Mouse (Mus musculus) kidney, postnatal 4 days (tissue): ENCODE measurements at regions not wholly inside any gene's neighbourhood (a gene's known extent, or its start where the extent isn't known, plus 50 kb on each side); places are given as distances from the start of the nearest gene placed in this dataset.

Source experiments
- DNase-seq, 2 experiments: peaks; one replicate each; pipeline ENCODE4 v3.0.0; 2021; ENCODE audit warnings: mixed read lengths in 2 of 2

- no peak for DNase-seq
Measured at GRCm38 (mm10) chr1:100878065-100878464, 1105.5 kb downstream of the Cntnap5b start.

- peak; percentile 0 to 1 for DNase-seq
Measured at GRCm38 (mm10) chr1:100887336-100887735, 1114.8 kb downstream of the Cntnap5b start.

GRCm38 (mm10) chr1:100888337-100888736 lies 1115.8 kb downstream of the Cntnap5b start:
- no peak for DNase-seq

DNA sequence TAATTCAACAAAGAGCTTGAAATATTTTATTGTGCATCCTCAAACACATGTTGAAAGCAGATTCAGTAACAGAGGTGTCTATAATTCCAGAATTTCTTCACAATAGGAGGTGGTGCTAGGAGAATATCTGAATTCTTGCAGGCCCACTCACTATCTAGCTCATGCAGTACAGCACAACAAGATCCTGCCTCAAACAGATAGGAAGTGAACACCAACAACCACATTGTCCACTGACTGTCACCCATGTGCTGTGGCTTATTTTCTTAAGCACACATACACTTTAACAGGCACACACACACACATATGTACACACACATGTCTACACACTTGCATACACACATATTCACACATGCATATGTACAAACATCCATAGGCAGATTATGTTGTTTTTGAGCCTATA lies 1150.3 kb downstream of the Cntnap5b start:
- DNase-seq = no peak

GRCm38 (mm10) chr1:100928171-100928771 lies 1155.7 kb downstream of the Cntnap5b start:
- no peak for DNase-seq

- DNase-seq = no peak
Measured at GRCm38 (mm10) chr1:100967254-100967653, 1194.7 kb downstream of the Cntnap5b start.

DNA sequence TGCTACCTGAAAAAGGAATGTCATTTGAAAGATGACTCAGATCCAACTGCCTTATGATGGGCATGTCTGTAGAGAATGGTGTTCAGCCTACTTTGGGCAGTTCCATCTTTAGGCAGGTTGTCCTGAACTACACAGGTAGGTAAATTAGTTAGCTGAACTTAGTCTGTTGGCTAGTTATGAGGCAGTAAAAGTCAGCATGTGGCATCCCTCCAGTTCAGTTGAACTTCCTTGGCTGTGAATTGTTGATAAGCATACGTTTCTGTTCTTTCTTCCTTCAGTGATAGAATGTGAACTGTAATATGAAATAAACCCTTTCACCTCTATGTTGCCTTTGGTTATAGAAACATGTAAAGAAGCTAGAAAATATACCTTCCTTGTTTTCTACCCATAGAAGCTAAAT lies 1198.8 kb downstream of the Cntnap5b start:
- no peak for DNase-seq

- DNase-seq = no peak
Measured at GRCm38 (mm10) chr1:100972303-100972702, 1199.7 kb downstream of the Cntnap5b start.

- no peak for DNase-seq
Measured at GRCm38 (mm10) chr1:100973713-100974112, 1201.1 kb downstream of the Cntnap5b start.
